Mouse (Mus musculus) liver, adult 2 months (tissue): Measurements from ENCODE around the gene Hdac1. TPM values are rescaled to one million over a fixed set of nuclear protein-coding genes. Genes with fewer than 3 reads are reported as not detected.
"Not testable (repeated sequence)": the region's sequence is repeated elsewhere in the genome, so short reads cannot be mapped to it uniquely, and the experiment has no call there.

Experiments
- DNase-seq: peaks from one replicate; pipeline ENCODE4 v3.0.0-alpha.2; 2011; ENCODE audit warnings: low read depth, low spot score; ENCODE audit errors: extremely low read depth
- H3K27ac ChIP-seq: fragments of 200-500 bp; replicated peaks from 2 replicates; pipeline ENCODE4 v1.5.1; 2012; ENCODE audit warnings: low read depth, mild to moderate bottlenecking, control low read depth, inconsistent platforms, low read length; ENCODE audit not compliant: insufficient read depth
- H3K27me3 ChIP-seq: fragments of 200-500 bp; 2 replicates; pipeline ENCODE4 v1.6.1; 2012; ENCODE audit warnings: mild to moderate bottlenecking, moderate library complexity, low read length, inconsistent platforms; ENCODE audit not compliant: control insufficient read depth, insufficient read depth
- H3K36me3 ChIP-seq: fragments of 200-500 bp; 2 replicates; pipeline ENCODE4 v1.6.1; 2012; ENCODE audit warnings: low read length, inconsistent platforms; ENCODE audit not compliant: control insufficient read depth, insufficient read depth
- H3K4me1 ChIP-seq: fragments of 200-500 bp; 2 replicates; pipeline ENCODE4 v1.6.1; 2011; ENCODE audit warnings: low read length; ENCODE audit not compliant: control insufficient read depth, insufficient read depth
- H3K4me3 ChIP-seq: fragments of 200-500 bp; 2 replicates; pipeline ENCODE4 v1.5.1; 2011; ENCODE audit warnings: low read depth, mild to moderate bottlenecking, control low read depth, low read length, moderate library complexity; ENCODE audit not compliant: insufficient read depth
- H3K79me2 ChIP-seq: fragments of 200-500 bp; 2 replicates; pipeline ENCODE4 v1.6.1; 2012; ENCODE audit warnings: inconsistent platforms, mild to moderate bottlenecking, low read length, moderate library complexity; ENCODE audit not compliant: control insufficient read depth, insufficient read depth
- H3K9ac ChIP-seq: fragments of 200-500 bp; 2 replicates; pipeline ENCODE4 v1.6.1; 2012; ENCODE audit warnings: low read depth, mild to moderate bottlenecking, control low read depth, inconsistent platforms, low read length
- CTCF ChIP-seq: fragments of 200-500 bp; IDR thresholded peaks from 2 replicates; pipeline ENCODE4 v1.5.1; 2011; ENCODE audit warnings: low read depth, low read length, control low read depth
- POLR2A ChIP-seq: fragments of 200-500 bp; IDR thresholded peaks from 2 replicates; pipeline ENCODE4 v1.6.1; 2011; ENCODE audit warnings: low read length, control low read depth; ENCODE audit not compliant: insufficient read depth; ENCODE audit errors: extremely low read depth
- WGBS: fragments of 180-500 bp; shearing (Covaris S2); methylation state at CpG from one replicate; pipeline ENCODE4 v1.1.7; 2018; 5-methylcytosine and 5-hydroxymethylcytosine counted together
- polyA plus RNA-seq: library from polyadenylated mRNA; depleted of rRNA; stranded (reverse); fragments of >200 nt; gene quantifications from 2 replicates; pipeline ENCODE4 v1.2.3, GENCODE M21; 2012
- total RNA-seq: library from RNA; depleted of rRNA; stranded (reverse); fragments of >200 nt; gene quantifications from 2 replicates; pipeline ENCODE4 v1.2.3, GENCODE M21; 2014

The Hdac1 gene
- total and polyA plus RNA-seq, 2 experiments, result 18.1 to 20.5 TPM

DNA sequence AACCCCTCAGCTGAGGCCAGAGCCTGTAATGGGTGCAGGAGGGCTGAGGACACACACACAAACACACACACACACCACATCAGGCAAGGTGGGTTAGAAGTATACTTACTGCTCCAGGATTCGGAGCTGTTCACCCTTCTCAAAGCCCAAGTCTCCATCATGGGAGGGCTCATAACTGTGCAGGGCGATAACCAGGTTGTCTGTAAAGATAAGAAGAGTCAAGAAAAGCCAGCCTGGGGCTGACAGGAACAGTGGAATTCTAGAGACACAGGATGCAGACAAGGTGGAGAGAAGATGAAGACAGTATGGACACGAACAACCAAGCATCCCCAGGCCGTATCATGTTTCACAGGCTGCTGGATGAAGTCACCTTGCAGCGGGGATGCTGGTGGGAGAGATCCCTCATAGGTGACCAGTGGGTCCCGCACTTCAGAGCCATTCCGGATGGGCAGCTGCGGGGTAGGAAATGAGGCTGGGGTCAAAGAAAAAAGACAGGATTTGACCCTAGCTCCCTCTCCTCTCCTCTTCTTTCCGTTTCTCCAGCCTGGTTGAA is 14.8 kb upstream of the Hdac1 start:
- no peaks in the 10 kb centered on the region for H3K36me3 ChIP-seq
- no peak for DNase-seq
- no peaks in the 10 kb centered on the region for H3K27me3 ChIP-seq
- H3K27ac ChIP-seq, result 0 out of 2 replicates have a peak overlapping the region, but pooled peaks have one; percentile 46
- H3K4me1 ChIP-seq, result peaks cover 7% of the 10 kb centered on the region
- TF ChIP-seq POLR2A, result no peak
- TF ChIP-seq CTCF, result no peak
- no peaks in the 10 kb centered on the region for H3K79me2 ChIP-seq
- no peak overlapping the region for H3K4me3 ChIP-seq
- 84% methylated on average over 9 of the region's 9 CpGs for WGBS
- peak overlapping the region; percentile 64; the same call in 1 of the 2 replicates for H3K9ac ChIP-seq

DNA sequence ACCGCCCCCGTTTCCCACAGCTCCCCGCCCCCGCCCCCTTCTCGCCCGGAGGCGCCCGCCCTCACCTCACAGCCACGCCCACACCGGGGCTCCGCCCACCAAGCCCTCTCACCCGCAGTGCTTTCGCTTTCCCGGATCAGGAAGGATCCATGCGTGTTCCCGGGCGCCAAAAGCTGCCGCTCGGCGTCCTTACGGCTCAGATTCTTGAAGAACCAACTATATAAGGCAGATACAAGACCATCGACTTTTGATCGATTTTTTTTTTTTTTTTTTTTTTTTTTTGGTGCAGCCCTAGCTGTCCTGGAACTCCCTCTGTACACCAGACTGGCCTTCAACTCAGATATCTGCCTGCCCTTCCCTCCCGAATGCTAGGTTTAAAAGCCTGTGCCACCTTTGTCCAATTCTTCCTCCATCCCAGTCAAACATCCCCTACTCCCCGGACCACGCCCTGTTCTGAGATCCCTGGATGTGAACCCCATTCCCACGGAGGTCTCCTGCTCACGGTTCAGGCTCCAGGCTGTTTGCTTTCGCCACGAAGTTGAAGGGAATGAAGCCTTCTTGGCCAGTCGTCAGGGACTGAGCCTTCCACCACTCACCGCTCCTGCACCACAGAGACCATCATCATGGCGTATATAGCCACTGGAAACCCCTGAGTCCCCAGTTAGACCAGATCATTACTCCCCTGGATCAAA is 14.2 kb upstream of the Hdac1 start:
- Histone ChIP-seq H3K27ac (peak overlapping the region; percentile 46; the same call in 1 of the 2 replicates), H3K27me3 (no peaks in the 10 kb centered on the region), H3K36me3 (no peaks in the 10 kb centered on the region), H3K4me3 (peak overlapping the region; percentile 56), H3K4me1 (peaks cover 7% of the 10 kb centered on the region), H3K9ac (peak overlapping the region; percentile 64), H3K79me2 (no peaks in the 10 kb centered on the region)
- WGBS, result 7% methylated on average over 33 of the region's 33 CpGs
- TF ChIP-seq POLR2A (peak; percentile 60; the same call in 1 of the 2 replicates), CTCF (no peak)
- peak; percentile 64 for DNase-seq

DNA sequence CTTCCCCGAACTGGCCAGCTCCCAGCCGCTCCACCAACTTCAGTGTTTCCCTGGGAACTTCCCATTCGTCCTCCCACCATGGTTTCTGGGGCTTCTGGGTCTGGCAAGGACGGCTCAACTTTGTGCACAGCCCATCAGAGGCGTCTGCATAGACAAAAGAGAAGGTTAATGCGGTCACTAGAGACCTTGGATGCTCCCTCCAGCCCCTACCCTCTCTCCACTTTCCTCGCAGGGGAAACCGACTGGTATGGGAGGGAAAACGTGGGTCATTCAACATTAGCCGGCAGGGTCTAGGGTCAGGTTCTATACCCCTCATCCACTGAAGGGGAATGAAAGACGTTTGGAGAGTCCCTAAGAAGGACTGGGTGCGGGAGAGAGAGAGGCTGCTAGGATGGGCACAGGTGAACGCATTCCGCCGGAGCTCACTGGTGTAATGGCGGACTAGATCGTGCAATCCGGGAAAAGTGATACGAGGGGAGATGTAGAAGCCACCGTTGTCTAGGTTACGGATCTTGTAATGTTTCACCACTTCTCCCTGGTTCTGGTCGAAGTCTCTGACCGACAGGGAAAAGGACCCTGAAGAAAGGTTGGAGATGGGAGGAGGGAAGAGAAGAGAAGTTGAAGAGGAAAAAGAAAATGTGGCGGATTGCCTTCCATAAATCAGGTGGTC is 13.5 kb upstream of the Hdac1 start:
- TF ChIP-seq POLR2A (no peak), CTCF (no peak)
- no peaks in the 10 kb centered on the region for H3K27me3 ChIP-seq
- H3K27ac ChIP-seq, result no peak overlapping the region
- peak overlapping the region; percentile 33; the same call in 1 of the 2 replicates for H3K9ac ChIP-seq
- H3K36me3 ChIP-seq, result no peaks in the 10 kb centered on the region
- WGBS, result 2% methylated on average over 24 of the region's 24 CpGs
- DNase-seq, result peak; percentile 19
- H3K4me3 ChIP-seq, result peak overlapping the region; percentile 56
- H3K79me2 ChIP-seq, result no peaks in the 10 kb centered on the region
- peaks cover 7% of the 10 kb centered on the region for H3K4me1 ChIP-seq

DNA sequence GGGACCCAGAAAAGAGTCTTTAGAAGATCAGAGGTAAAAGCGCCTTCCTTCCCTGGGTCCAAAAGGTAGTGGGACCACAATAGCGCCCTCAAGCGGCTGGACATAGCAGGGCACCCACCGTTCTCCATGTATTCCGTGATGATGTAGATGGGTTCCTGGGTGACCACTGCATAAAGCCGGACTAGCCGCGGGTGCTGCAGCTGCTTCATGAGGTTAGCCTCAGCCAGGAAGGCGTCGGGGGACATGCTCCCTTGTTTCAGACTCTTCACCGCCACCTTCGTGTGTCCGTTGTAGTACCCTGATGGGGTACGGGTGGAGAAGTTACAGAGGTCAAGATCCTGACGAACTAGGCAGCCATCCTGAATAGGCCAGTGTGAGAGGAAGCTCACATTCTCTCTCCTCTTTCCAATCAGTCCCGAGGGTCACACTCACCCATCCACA is 12.9 kb upstream of the Hdac1 start:
- Histone ChIP-seq H3K27me3 (no peaks in the 10 kb centered on the region), H3K36me3 (no peaks in the 10 kb centered on the region), H3K4me3 (peak overlapping the region; percentile 38; the same call in 1 of the 2 replicates), H3K27ac (no peak overlapping the region), H3K4me1 (peaks cover 7% of the 10 kb centered on the region), H3K9ac (peak overlapping the region; percentile 35), H3K79me2 (no peaks in the 10 kb centered on the region)
- no peak for DNase-seq
- 8% methylated on average over 16 of the region's 16 CpGs for WGBS
- no peak for TF ChIP-seq POLR2A
- TF ChIP-seq CTCF, result peak; percentile 76

DNA sequence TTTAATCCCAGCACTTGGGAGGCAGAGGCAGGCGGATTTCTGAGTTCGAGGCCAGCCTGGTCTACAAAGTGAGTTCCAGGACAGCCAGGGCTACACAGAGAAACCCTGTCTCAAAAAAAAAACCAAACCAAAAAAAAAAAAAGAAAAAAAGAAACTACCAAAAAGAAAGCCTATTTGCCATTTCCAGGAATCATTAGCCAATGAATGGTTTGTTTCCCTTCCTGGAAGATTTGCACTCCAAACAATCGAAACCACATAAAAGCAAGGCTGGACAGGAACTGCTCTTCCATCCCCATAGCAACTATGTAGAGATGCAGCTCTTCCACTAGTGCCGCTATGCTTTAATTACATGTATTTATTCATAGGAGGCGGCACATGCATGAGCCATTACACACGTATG is 12.0 kb upstream of the Hdac1 start:
- H3K27me3 ChIP-seq, result not testable (repeated sequence)
- WGBS, result 69% methylated on average over 4 of the region's 6 CpGs

DNA sequence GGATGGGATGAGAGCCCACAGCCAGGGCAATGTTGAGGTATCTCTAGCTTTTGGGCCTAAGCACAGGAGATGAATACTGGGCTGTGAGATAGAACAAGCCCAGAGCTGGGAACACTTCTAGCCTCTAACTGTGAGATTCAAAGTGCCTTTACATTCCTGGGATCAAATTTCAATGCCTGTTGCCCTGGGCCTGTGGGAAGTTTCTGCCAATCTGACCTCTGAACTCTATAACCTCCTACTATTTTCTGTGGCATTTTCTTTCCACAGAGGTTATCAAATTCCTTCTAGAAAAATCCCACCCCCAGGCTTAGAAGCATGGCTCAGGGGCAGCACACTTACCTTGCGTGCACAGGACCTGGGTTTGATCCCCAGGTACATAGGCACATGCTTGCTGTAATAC is 7.8 kb upstream of the Hdac1 start:
- no peak for DNase-seq
- Histone ChIP-seq H3K9ac (no peak overlapping the region), H3K27ac (no peak overlapping the region), H3K27me3 (no peaks in the 10 kb centered on the region), H3K4me3 (no peak overlapping the region), H3K36me3 (no peaks in the 10 kb centered on the region), H3K4me1 (no peaks in the 10 kb centered on the region), H3K79me2 (no peaks in the 10 kb centered on the region)
- TF ChIP-seq POLR2A, result no peak
- no peak for TF ChIP-seq CTCF
- WGBS, result 85% methylated on average over 1 of the region's 1 CpGs

More for the DNA sequence above, 12.0 kb upstream of the Hdac1 start:
- not testable (repeated sequence) for H3K27ac ChIP-seq, H3K4me1 ChIP-seq, H3K4me3 ChIP-seq, DNase-seq, H3K79me2 ChIP-seq, H3K36me3 ChIP-seq, H3K9ac ChIP-seq
